Mouse (Mus musculus) left cerebral cortex, adult 11 months (tissue): ENCODE results near the gene Trim17.

ENCODE experiments used
- DNase-seq: peaks from one replicate; pipeline ENCODE4 v3.0.0; 2022; ENCODE audit warnings: low spot score

The Trim17 gene

GRCm38 (mm10) chr11:58954420-58955142, at the start of gene Trim17, which contains the start of gene Hist3h2a:
Gene Trim17, plus strand, starts transcription at chr11:58954685.
Gene Hist3h2a, plus strand, starts transcription at chr11:58954685.
- DNase-seq: peak; percentile 99

- no peak for DNase-seq
Observed at GRCm38 (mm10) chr11:58904838-58905237, 49.6 kb upstream of the Trim17 start.

GRCm38 (mm10) chr11:58913776-58914175, 40.7 kb upstream of the Trim17 start:
- DNase-seq: no peak

GRCm38 (mm10) chr11:58914461-58915028, 39.9 kb upstream of the Trim17 start:
- no peak for DNase-seq

- DNase-seq: no peak
Observed at GRCm38 (mm10) chr11:58916879-58917744, 37.4 kb upstream of the Trim17 start.

- DNase-seq: no peak
Observed at GRCm38 (mm10) chr11:58917745-58918366, 36.6 kb upstream of the Trim17 start, which contains the start of gene Btnl10. Gene Btnl10, plus strand, starts transcription at chr11:58917908.

GRCm38 (mm10) chr11:58918759-58919158, 35.7 kb upstream of the Trim17 start:
- DNase-seq: no peak

- no peak for DNase-seq
Observed at GRCm38 (mm10) chr11:58922420-58922819, 32.1 kb upstream of the Trim17 start.

GRCm38 (mm10) chr11:58926651-58927050, 27.8 kb upstream of the Trim17 start:
- DNase-seq: no peak

- no peak for DNase-seq
Observed at GRCm38 (mm10) chr11:58927053-58927452, 27.4 kb upstream of the Trim17 start.

- no peak for DNase-seq
Observed at GRCm38 (mm10) chr11:58927790-58928651, 26.5 kb upstream of the Trim17 start.

GRCm38 (mm10) chr11:58929055-58929454, 25.4 kb upstream of the Trim17 start:
- DNase-seq: no peak

- no peak for DNase-seq
Observed at GRCm38 (mm10) chr11:58929641-58930040, 24.8 kb upstream of the Trim17 start.

- DNase-seq: no peak
Observed at GRCm38 (mm10) chr11:58930254-58930653, 24.2 kb upstream of the Trim17 start.

GRCm38 (mm10) chr11:58931576-58931975, 22.9 kb upstream of the Trim17 start:
- DNase-seq: no peak

GRCm38 (mm10) chr11:58937909-58938308, 16.6 kb upstream of the Trim17 start:
- no peak for DNase-seq

- DNase-seq: peak; percentile 90
Observed at GRCm38 (mm10) chr11:58938322-58939087, 16.0 kb upstream of the Trim17 start, which contains the start of gene Rnf187. Gene Rnf187, minus strand, starts transcription at chr11:58938916.

GRCm38 (mm10) chr11:58939088-58939439, 15.4 kb upstream of the Trim17 start:
- no peak for DNase-seq

GRCm38 (mm10) chr11:58944136-58944535, 10.3 kb upstream of the Trim17 start:
- no peak for DNase-seq

- DNase-seq: no peak
Observed at GRCm38 (mm10) chr11:58947306-58947705, 7.2 kb upstream of the Trim17 start.
